Mouse (Mus musculus): ENCODE results near the gene Sgta.
A peak's percentile ranks its signal among the peaks of the same experiment; 100 is the strongest.

Gene Sgta

GRCm38 (mm10) chr10:81019687-81020086 is 40.3 kb downstream of the Sgta start:
- no peak for DNase-seq (ENCODE audit: extremely low spot score)

- DNase-seq (ENCODE audit: extremely low spot score) = peak; percentile 44
Observed at GRCm38 (mm10) chr10:81018326-81018725, 41.7 kb downstream of the Sgta start.

DNA sequence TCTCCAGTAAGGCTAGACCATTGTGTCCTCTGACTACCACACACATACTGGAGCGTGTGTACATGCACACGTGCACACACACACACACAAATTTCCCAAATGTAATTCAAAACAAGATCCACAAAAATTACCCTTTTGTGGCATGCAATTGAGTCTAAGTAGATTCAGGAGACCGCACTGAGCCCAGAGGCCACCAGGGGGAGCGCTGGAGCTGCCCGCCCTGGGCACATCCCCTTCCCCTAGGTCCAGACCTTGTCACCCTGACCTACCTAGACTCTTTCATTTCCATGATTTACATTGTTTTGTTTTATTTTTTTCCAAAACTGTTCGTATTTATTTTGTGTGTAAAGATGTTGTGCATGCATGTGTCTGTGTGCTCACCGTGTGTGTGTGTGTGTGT is 43.3 kb downstream of the Sgta start:
- peak; percentile 67 for DNase-seq (ENCODE audit: extremely low spot score)

- no peak for DNase-seq (ENCODE audit: extremely low spot score)
Observed at GRCm38 (mm10) chr10:81015666-81016065, 44.3 kb downstream of the Sgta start.

GRCm38 (mm10) chr10:81014393-81015384 is 45.3 kb downstream of the Sgta start, which contains the start of gene Gng7:
Gene Gng7 (minus strand): TSS chr10:81014945.
- DNase-seq (ENCODE audit: extremely low spot score) = peak; percentile 99

DNA sequence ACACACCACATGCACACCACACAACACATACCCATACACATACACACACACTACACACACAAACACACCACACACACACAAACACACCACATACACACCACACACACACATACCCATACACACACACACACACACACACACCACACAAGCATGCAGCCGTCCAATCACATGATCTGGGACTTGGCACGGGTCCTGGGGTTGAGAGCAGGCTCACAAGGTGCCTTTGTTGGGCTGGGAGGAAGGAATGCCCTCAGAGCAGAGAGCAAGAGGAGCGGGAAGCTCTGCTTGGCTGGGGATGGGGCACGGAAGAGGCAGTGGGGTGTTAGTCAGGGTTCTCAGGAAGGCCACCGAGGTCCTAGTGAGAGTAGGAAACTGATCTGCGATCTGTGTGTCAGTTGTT is 49.1 kb downstream of the Sgta start:
- DNase-seq (ENCODE audit: extremely low spot score) = no peak

GRCm38 (mm10) chr10:81007240-81007639 is 52.7 kb downstream of the Sgta start:
- DNase-seq (ENCODE audit: extremely low spot score) = no peak

GRCm38 (mm10) chr10:81006005-81006677 is 53.8 kb downstream of the Sgta start:
- DNase-seq (ENCODE audit: extremely low spot score) = no peak

GRCm38 (mm10) chr10:81001161-81001560 is 58.8 kb downstream of the Sgta start:
- DNase-seq (ENCODE audit: extremely low spot score) = no peak

GRCm38 (mm10) chr10:81000197-81001062 is 59.6 kb downstream of the Sgta start:
- peak; percentile 32 for DNase-seq (ENCODE audit: extremely low spot score)

GRCm38 (mm10) chr10:80999362-81000196 is 60.4 kb downstream of the Sgta start:
- peak; percentile 86 for DNase-seq (ENCODE audit: extremely low spot score)

DNA sequence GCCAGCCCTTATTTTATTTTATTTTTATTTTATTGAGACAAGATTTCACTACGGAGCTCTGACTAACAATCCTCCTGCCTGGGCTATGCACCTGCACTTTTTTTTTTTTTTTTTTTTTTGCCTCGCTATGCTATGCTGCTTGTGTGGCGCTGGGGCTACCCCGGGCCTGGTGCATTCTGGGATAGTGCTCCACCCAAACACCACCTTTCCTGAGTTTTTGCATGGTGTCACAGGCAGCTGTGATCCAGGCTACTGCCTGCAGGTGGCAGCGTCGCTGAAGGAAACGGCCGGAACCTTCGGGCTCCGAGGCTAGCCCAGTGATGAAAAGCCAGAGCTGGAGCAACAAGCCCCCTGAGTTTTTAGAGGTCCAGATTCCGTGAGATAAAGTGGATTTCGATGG is 61.2 kb downstream of the Sgta start:
- peak; percentile 56 for DNase-seq (ENCODE audit: extremely low spot score)

- DNase-seq (ENCODE audit: extremely low spot score) = no peak
Observed at GRCm38 (mm10) chr10:80998021-80998420, 62.0 kb downstream of the Sgta start.

DNA sequence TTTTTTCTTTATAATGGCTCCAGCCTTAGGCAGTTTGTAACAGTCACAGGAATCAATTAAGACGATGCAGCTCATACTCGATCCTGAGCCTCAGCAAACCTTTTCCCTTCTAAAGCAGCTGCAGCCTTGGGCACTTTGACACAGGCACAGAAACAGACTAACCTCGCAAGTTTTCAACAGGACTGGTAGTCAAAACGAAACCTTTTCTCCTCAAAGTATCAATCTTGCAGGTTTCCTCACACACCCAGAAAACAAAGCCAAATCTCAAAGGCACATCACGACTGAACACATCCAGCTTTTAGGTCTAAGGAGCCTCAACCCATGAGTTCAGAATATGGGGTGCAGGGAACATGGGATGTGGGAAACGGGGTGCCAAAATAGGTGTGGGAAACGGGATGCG is 62.6 kb downstream of the Sgta start:
- DNase-seq (ENCODE audit: extremely low spot score) = no peak

GRCm38 (mm10) chr10:80996501-80996900 is 63.5 kb downstream of the Sgta start:
- no peak for DNase-seq (ENCODE audit: extremely low spot score)

DNA sequence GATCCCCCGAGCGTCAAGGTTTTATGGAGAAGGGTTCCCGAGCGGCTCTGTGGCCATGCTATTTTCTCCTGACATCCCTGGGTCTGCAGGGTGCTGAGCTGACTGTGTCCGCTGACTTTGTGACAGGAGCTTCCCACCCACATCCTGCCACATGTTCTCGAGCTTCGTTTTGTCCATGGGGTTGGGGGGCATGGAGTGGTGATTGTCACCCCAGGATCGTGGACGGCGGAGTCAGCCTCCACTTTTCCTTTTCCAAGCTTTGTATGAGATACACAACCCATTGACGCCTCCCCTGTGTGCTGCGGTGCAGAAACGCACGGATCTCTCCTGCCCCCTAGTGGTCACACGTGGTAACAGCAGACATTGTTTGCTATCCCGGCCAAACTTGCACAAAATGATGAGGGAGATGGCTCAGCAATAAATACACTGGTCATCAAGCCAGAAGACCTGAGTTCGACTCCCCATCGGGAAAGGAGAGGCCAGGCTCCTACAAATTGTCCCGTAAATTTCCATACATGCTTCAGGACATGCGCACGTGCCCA is 64.8 kb downstream of the Sgta start:
- DNase-seq (ENCODE audit: extremely low spot score) = peak; percentile 78

GRCm38 (mm10) chr10:80994621-80995020 is 65.4 kb downstream of the Sgta start:
- DNase-seq (ENCODE audit: extremely low spot score) = no peak
